Mouse (Mus musculus) spleen, adult 2 months (tissue): ENCODE data around the gene Hoxd9.

Source experiments
- CTCF ChIP-seq: fragments of 200-500 bp; IDR thresholded peaks from 2 replicates; pipeline ENCODE4 v1.5.1; 2011; ENCODE audit warnings: mild to moderate bottlenecking, inconsistent platforms; ENCODE audit not compliant: insufficient read depth, insufficient read length, insufficient replicate concordance; ENCODE audit errors: extremely low read depth
- POLR2A ChIP-seq: fragments of 200-500 bp; IDR thresholded peaks from 2 replicates; pipeline ENCODE4 v1.6.1; 2011; ENCODE audit warnings: low read depth, low read length, inconsistent platforms

GRCm38 (mm10) chr2:74732513-74733316 is 35.2 kb downstream of the Hoxd9 start:
- TF ChIP-seq POLR2A (no peak), CTCF (no peak)
